Mouse (Mus musculus): ENCODE data around the gene Rab11a. TPM values are rescaled to one million over a fixed set of nuclear protein-coding genes. Genes with fewer than 3 reads are reported as not detected.
A peak's percentile ranks its signal among the peaks of the same experiment; 100 is the strongest.

Gene Rab11a
- total and polyA plus RNA-seq, 2 experiments from 2014 or later = 153 to 465 TPM

GRCm38 (mm10) chr9:64777441-64777987 is 40.0 kb upstream of the Rab11a start:
- ATAC-seq = no peak

DNA sequence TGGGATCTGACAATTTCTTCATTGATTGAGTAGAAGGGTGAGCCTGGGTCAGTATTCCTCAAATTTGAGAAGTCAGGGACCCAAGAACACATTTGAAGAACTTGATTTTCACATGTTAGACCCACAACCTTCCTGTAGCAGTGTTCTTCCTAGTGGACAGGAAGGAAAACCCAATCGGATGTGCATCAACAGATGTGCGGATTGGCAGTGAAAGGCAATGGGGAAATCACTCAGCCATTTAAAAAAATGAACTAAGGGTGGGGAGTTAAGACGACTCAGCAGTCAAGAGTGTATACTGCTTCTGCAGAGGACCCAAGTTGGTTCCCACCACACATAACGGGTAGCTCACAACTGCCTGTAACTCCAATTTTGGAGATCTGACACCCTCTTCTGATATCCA is 37.9 kb upstream of the Rab11a start:
- no peaks in the 10 kb centered on the region for H3K36me3 ChIP-seq (ENCODE audit: insufficient read depth, low read length)
- no peak overlapping the region for H3K4me3 ChIP-seq (ENCODE audit: low read length)
- no peak for TF ChIP-seq CTCF (IDR thresholded peaks at IDR 0.05; ENCODE audit: low read depth)
- no peaks in the 10 kb centered on the region for H3K27me3 ChIP-seq (ENCODE audit: insufficient read depth, low read length)
- 80% methylated on average over 4 of the region's 4 CpGs for WGBS
- H3K4me1 ChIP-seq (ENCODE audit: insufficient read depth, low read length) = peaks cover 12% of the 10 kb centered on the region; the same call in 1 of the 2 replicates
- no peak overlapping the region for H3K9ac ChIP-seq (replicated peaks; ENCODE audit: low read length)
- peak overlapping the region; percentile 79 for H3K27ac ChIP-seq
- no peak overlapping the region for H3K4me2 ChIP-seq (ENCODE audit: low read depth, low read length)
- H3K9me3 ChIP-seq (ENCODE audit: low read length) = no peaks in the 10 kb centered on the region
- ATAC-seq (no peak), DNase-seq (ENCODE audit: low spot score) (no peak)

More at GRCm38 (mm10) chr9:64777441-64777987, 40.0 kb upstream of the Rab11a start:
- no peak for DNase-seq (ENCODE audit: low spot score)
- no peaks in the 10 kb centered on the region for H3K36me3 ChIP-seq (ENCODE audit: insufficient read depth, low read length)
- no peak for TF ChIP-seq CTCF (IDR thresholded peaks at IDR 0.05; ENCODE audit: low read depth)
- no peak overlapping the region for H3K27ac ChIP-seq
- H3K9me3 ChIP-seq (ENCODE audit: low read length) = no peaks in the 10 kb centered on the region
- H3K9ac ChIP-seq (replicated peaks; ENCODE audit: low read length) = no peak overlapping the region
- peaks cover 12% of the 10 kb centered on the region; the same call in 1 of the 2 replicates for H3K4me1 ChIP-seq (ENCODE audit: insufficient read depth, low read length)
- H3K27me3 ChIP-seq (ENCODE audit: insufficient read depth, low read length) = no peaks in the 10 kb centered on the region
- WGBS = 88% methylated on average over 4 of the region's 4 CpGs
- no peak overlapping the region for H3K4me2 ChIP-seq (ENCODE audit: low read depth, low read length)
- H3K4me3 ChIP-seq (ENCODE audit: low read length) = no peak overlapping the region

DNA sequence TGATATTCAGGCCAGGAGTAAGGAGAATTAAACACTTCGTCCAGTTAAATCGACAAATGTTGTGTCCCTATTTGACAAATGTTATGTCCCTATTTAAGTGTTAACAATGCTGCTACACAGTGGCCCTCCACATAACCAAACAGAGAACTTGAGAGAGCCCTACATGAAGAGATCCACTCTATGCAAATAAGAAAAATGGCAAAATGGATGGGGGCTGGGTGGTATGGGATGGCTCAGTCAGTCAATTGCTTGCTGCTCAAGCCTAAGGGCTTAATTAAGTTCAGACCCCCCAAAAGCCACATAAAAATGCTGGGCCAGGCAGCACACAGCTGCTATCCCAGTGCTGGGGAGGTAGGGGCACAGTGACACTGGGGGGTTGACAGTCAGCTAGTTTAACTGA is 37.3 kb upstream of the Rab11a start:
- Histone ChIP-seq H3K9ac (replicated peaks; ENCODE audit: low read length) (no peak overlapping the region), H3K4me1 (ENCODE audit: insufficient read depth, low read length) (peaks cover 12% of the 10 kb centered on the region; the same call in 1 of the 2 replicates), H3K27me3 (ENCODE audit: insufficient read depth, low read length) (no peaks in the 10 kb centered on the region), H3K4me2 (ENCODE audit: low read depth, low read length) (no peak overlapping the region), H3K9me3 (ENCODE audit: low read length) (no peaks in the 10 kb centered on the region), H3K4me3 (ENCODE audit: low read length) (no peak overlapping the region), H3K27ac (peak overlapping the region; percentile 79), H3K36me3 (ENCODE audit: insufficient read depth, low read length) (no peaks in the 10 kb centered on the region)
- ATAC-seq (peak; percentile 63), DNase-seq (ENCODE audit: low spot score) (peak; percentile 23)
- 19% methylated on average over 2 of the region's 2 CpGs for WGBS
- no peak for TF ChIP-seq CTCF (IDR thresholded peaks at IDR 0.05; ENCODE audit: low read depth)

- no peaks in the 10 kb centered on the region for H3K9me3 ChIP-seq (ENCODE audit: low read length)
- no peak overlapping the region for H3K4me3 ChIP-seq (ENCODE audit: low read length)
- 11% methylated on average over 5 of the region's 5 CpGs for WGBS
- ATAC-seq (peak; percentile 75), DNase-seq (ENCODE audit: low spot score) (peak; percentile 72)
- peak; percentile 15; the same call in 1 of the 2 replicates for TF ChIP-seq CTCF (IDR thresholded peaks at IDR 0.05; ENCODE audit: low read depth)
- H3K36me3 ChIP-seq (ENCODE audit: insufficient read depth, low read length) = no peaks in the 10 kb centered on the region
- peak overlapping the region; percentile 79 for H3K27ac ChIP-seq
- no peaks in the 10 kb centered on the region for H3K27me3 ChIP-seq (ENCODE audit: insufficient read depth, low read length)
- H3K4me1 ChIP-seq (ENCODE audit: insufficient read depth, low read length) = peaks cover 12% of the 10 kb centered on the region; the same call in 1 of the 2 replicates
- peak overlapping the region; percentile 13; the same call in 1 of the 2 replicates for H3K4me2 ChIP-seq (ENCODE audit: low read depth, low read length)
- no peak overlapping the region for H3K9ac ChIP-seq (replicated peaks; ENCODE audit: low read length)
These were observed 36.9 kb upstream of the Rab11a start for GRCm38 (mm10) chr9:64774411-64774811.

DNA sequence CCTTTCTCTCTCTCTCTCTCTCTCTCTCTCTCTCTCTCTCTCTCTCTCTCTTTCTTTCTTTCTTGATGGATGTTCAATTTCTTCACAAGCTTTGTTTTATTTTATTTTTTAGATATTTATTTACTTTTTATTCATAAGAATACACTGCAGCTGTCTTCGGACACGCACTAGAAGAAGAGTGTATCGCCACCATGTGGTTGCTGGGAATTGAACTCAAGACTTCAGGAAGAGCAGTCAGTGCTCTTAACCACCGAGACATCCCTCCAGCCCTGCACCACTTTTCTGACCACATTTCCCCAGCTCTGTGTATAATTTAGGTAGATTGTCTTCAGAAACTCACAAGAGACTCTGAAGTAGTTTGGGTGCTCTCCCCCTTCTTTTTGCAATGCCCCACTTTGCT is 36.4 kb upstream of the Rab11a start:
- peaks cover 12% of the 10 kb centered on the region; the same call in 1 of the 2 replicates for H3K4me1 ChIP-seq (ENCODE audit: insufficient read depth, low read length)
- no peaks in the 10 kb centered on the region for H3K27me3 ChIP-seq (ENCODE audit: insufficient read depth, low read length)
- H3K36me3 ChIP-seq (ENCODE audit: insufficient read depth, low read length) = no peaks in the 10 kb centered on the region
- H3K4me3 ChIP-seq (ENCODE audit: low read length) = no peak overlapping the region
- no peaks in the 10 kb centered on the region for H3K9me3 ChIP-seq (ENCODE audit: low read length)
- DNase-seq (ENCODE audit: low spot score) (peak; percentile 47), ATAC-seq (no peak)
- no peak overlapping the region for H3K9ac ChIP-seq (replicated peaks; ENCODE audit: low read length)
- H3K27ac ChIP-seq = peak overlapping the region; percentile 79
- peak; percentile 42 for TF ChIP-seq CTCF (IDR thresholded peaks at IDR 0.05; ENCODE audit: low read depth)
- no peak overlapping the region for H3K4me2 ChIP-seq (ENCODE audit: low read depth, low read length)
- WGBS = 59% methylated on average over 4 of the region's 4 CpGs

DNA sequence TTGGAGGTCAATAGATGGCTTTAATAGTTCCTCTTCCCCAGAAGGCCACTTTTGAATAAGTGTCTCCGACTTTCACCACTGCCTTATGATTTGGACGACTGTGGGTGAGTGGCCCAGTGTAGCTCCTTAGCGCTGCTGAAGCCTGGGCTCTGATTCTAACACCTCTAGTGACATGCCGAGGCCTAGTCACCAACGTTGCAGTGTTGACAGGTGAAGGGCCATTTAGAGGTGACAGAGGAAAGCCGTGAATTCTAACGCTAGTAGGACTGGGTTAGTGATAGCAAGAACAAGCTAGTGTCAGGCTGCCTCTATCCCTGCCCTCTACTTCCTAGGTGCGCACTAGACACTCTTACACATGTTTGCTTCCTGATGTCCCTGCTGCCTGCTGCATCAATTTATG is 35.7 kb upstream of the Rab11a start:
- H3K9me3 ChIP-seq (ENCODE audit: low read length) = no peaks in the 10 kb centered on the region
- H3K4me2 ChIP-seq (ENCODE audit: low read depth, low read length) = no peak overlapping the region
- H3K36me3 ChIP-seq (ENCODE audit: insufficient read depth, low read length) = no peaks in the 10 kb centered on the region
- DNase-seq (ENCODE audit: low spot score) (no peak), ATAC-seq (no peak)
- 91% methylated on average over 8 of the region's 8 CpGs for WGBS
- peak overlapping the region; percentile 79; the same call in 1 of the 2 replicates for H3K27ac ChIP-seq
- H3K4me1 ChIP-seq (ENCODE audit: insufficient read depth, low read length) = peaks cover 12% of the 10 kb centered on the region; the same call in 1 of the 2 replicates
- no peak overlapping the region for H3K9ac ChIP-seq (replicated peaks; ENCODE audit: low read length)
- no peaks in the 10 kb centered on the region for H3K27me3 ChIP-seq (ENCODE audit: insufficient read depth, low read length)
- no peak overlapping the region for H3K4me3 ChIP-seq (ENCODE audit: low read length)
- TF ChIP-seq CTCF (IDR thresholded peaks at IDR 0.05; ENCODE audit: low read depth) = no peak

GRCm38 (mm10) chr9:64771236-64771635 is 33.7 kb upstream of the Rab11a start:
- peaks cover 12% of the 10 kb centered on the region; the same call in 1 of the 2 replicates for H3K4me1 ChIP-seq (ENCODE audit: insufficient read depth, low read length)
- WGBS = 28% methylated on average over 5 of the region's 5 CpGs
- no peak overlapping the region for H3K9ac ChIP-seq (replicated peaks; ENCODE audit: low read length)
- peak; percentile 54; the same call in 1 of the 2 replicates for ATAC-seq
- no peaks in the 10 kb centered on the region for H3K27me3 ChIP-seq (ENCODE audit: insufficient read depth, low read length)
- H3K4me3 ChIP-seq (ENCODE audit: low read length) = no peak overlapping the region
- DNase-seq (ENCODE audit: low spot score) = peak; percentile 77
- no peak for TF ChIP-seq CTCF (IDR thresholded peaks at IDR 0.05; ENCODE audit: low read depth)
- no peak overlapping the region for H3K4me2 ChIP-seq (ENCODE audit: low read depth, low read length)
- H3K36me3 ChIP-seq (ENCODE audit: insufficient read depth, low read length) = no peaks in the 10 kb centered on the region
- H3K27ac ChIP-seq = peak overlapping the region; percentile 60; the same call in 1 of the 2 replicates
- H3K9me3 ChIP-seq (ENCODE audit: low read length) = no peaks in the 10 kb centered on the region

Data from hindbrain, postnatal 0 days (tissue).